Mouse (Mus musculus) ES-Bruce4 (cell line): ENCODE data around the gene Zfp715.

Experiments
- CTCF ChIP-seq: IDR thresholded peaks from one replicate; pipeline ENCODE4 v1.8.1; 2011; ENCODE audit warnings: low read depth, low read length
- EP300 ChIP-seq: IDR thresholded peaks from 2 replicates; pipeline ENCODE4 v1.6.1; 2011; ENCODE audit warnings: low read depth, low read length; ENCODE audit not compliant: insufficient read depth
- POLR2A ChIP-seq: IDR thresholded peaks from one replicate; pipeline ENCODE4 v1.8.1; 2011; ENCODE audit warnings: low read length; ENCODE audit not compliant: insufficient read depth

DNA sequence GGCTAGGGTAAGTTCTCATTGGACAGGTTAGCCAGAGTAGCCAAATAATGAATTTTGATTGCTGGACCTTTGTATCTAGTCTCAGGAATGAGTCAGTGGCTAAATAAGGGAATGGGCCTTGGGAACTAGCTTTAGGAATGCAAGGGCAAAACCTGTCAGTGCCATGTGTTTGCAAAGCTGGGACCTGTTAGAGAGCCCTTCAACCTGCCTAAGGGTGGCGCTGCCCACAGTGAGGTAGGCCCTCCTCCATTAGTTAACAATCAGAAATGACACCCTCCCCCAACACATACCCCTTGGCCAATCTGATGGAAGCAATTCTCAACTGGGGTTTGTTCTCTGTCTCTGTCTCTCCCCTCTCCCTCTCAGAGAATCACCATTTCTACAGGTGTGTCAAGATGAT lies 33.5 kb upstream of the Zfp715 start:
- peak; percentile 59 for TF ChIP-seq CTCF
- TF ChIP-seq POLR2A, result no peak
- peak; percentile 85 for TF ChIP-seq EP300
